In genomic region chr7:16842645-16843063, GRCm38 (mm10) we compare ENCODE assay signal across 8 mouse cellular contexts. TPM values are rescaled to one million over a fixed set of nuclear protein-coding genes. Genes with fewer than 3 reads are reported as not detected.
DNase-seq lines count a peak whose midpoint lies in the region; ATAC-seq lines count a peak whose summit lies in the region.

Gene Prkd2 (plus strand): TSS chr7:16842902.

- peak; percentile 87 for ATAC-seq in erythroid progenitor cell, adult 5-6 weeks (replicated peaks; ENCODE audit: low FRiP score, poor library complexity, severe bottlenecking)
- ATAC-seq in heart, embryonic 12.5 days (ENCODE audit: insufficient number of reproducible peaks, low FRiP score), result peak; percentile 82
- ATAC-seq in kidney, embryonic 16.5 days (ENCODE audit: low FRiP score, low TSS enrichment), result peak; percentile 88

- peaks cover 4% of the 10 kb centered on the region for H3K4me1 ChIP-seq in brown adipose tissue, adult 24 weeks (ENCODE audit: control insufficient read depth, insufficient read depth, insufficient read length, low read length)
- H3K4me1 ChIP-seq in heart, embryonic 12.5 days (replicated peaks), result peaks cover 35% of the 10 kb centered on the region
- peaks cover 37% of the 10 kb centered on the region for H3K4me1 ChIP-seq in kidney, embryonic 16.5 days (ENCODE audit: insufficient read depth, low read length)

- WGBS in heart, embryonic 12.5 days, result 0% methylated on average over 32 of the region's 32 CpGs
- WGBS in kidney, embryonic 16.5 days, result under 1% methylated on average over 31 of the region's 32 CpGs

- H3K9me3 ChIP-seq in heart, embryonic 12.5 days (replicated peaks), result no peaks in the 10 kb centered on the region
- H3K9me3 ChIP-seq in kidney, embryonic 16.5 days (ENCODE audit: low read length), result no peaks in the 10 kb centered on the region

- H3K9ac ChIP-seq in heart, embryonic 12.5 days, result peak within 1 kb of the TSS; percentile 94
- peak within 1 kb of the TSS; percentile 86 for H3K9ac ChIP-seq in kidney, embryonic 16.5 days (replicated peaks; ENCODE audit: low read length)

- DNase-seq in CD4-positive, CD25-positive, alpha-beta regulatory T cell, adult 2 months (ENCODE audit: low read depth, low spot score), result peak; percentile 89
- peak; percentile 88 for DNase-seq in liver
- DNase-seq in monocyte, adult 2 months (ENCODE audit: low read depth in 1 of 2, low spot score in 2 of 2), result peak; percentile 36 to 76
- DNase-seq in spleen, postnatal 14 days (ENCODE audit: low spot score in 2 of 2), result peak; percentile 79 to 87

- peaks cover 53% of the 10 kb centered on the region for H3K36me3 ChIP-seq in heart, embryonic 12.5 days
- peaks cover 29% of the 10 kb centered on the region for H3K36me3 ChIP-seq in kidney, embryonic 16.5 days (ENCODE audit: insufficient read depth, low read length)

- peak within 1 kb of the TSS; percentile 98 for H3K27ac ChIP-seq in brown adipose tissue, adult 24 weeks (replicated peaks; ENCODE audit: low read depth, low read length)
- peak within 1 kb of the TSS; percentile 87 for H3K27ac ChIP-seq in heart, embryonic 12.5 days (ENCODE audit: poor library complexity, severe bottlenecking)
- H3K27ac ChIP-seq in kidney, embryonic 16.5 days (ENCODE audit: low read length), result peak within 1 kb of the TSS; percentile 85

- H3K27me3 ChIP-seq in heart, embryonic 12.5 days (replicated peaks), result no peaks in the 10 kb centered on the region
- H3K27me3 ChIP-seq in kidney, embryonic 16.5 days (ENCODE audit: insufficient read depth, low read length), result no peaks in the 10 kb centered on the region

- peak within 1 kb of the TSS; percentile 93 for H3K4me3 ChIP-seq in brown adipose tissue, adult 24 weeks (ENCODE audit: insufficient read depth, low read depth, low read length)
- peak within 1 kb of the TSS; percentile 70 for H3K4me3 ChIP-seq in heart, embryonic 12.5 days
- H3K4me3 ChIP-seq in kidney, embryonic 16.5 days (ENCODE audit: low read length), result peak within 1 kb of the TSS; percentile 71

- peak within 1 kb of the TSS; percentile 98 for H3K4me2 ChIP-seq in heart, embryonic 12.5 days
- H3K4me2 ChIP-seq in kidney, embryonic 16.5 days (replicated peaks; ENCODE audit: low read depth, low read length), result peak within 1 kb of the TSS; percentile 98

RNA-seq across cellular contexts. Expression of gene Prkd2, which starts in this region (rescaled TPM):
- 8.5 and 11.3 TPM in 2 replicates for polyA plus RNA-seq in brown adipose tissue, adult 24 weeks (2012; ENCODE audit: insufficient read depth, insufficient read length, missing spikeins)
- 8.3 and 18.4 TPM in 2 replicates for total RNA-seq in erythroid progenitor cell, adult 5-6 weeks (2015; ENCODE audit: low replicate concordance)
- 3.8 and 4.9 TPM in 2 replicates for total RNA-seq in erythroid progenitor cell, adult 5-6 weeks (2017; ENCODE audit: low replicate concordance)
- polyA plus RNA-seq in heart, embryonic 12.5 days (2016; fragmentation: Nextera tagmentation; extraction: Ambion mirVana), result 10.8 and 11.8 TPM in 2 replicates
- 16.2 and 17.8 TPM in 2 replicates for polyA plus RNA-seq in kidney, embryonic 16.5 days (2015; fragmentation: Nextera tagmentation; extraction: Ambion mirVana)

Comparison
In these comparisons a context has a peak if more than half of its experiments do, and no peak if none do; other contexts are left out.
1. Peak in every context shown above with its lines: DNase-seq, ATAC-seq, H3K4me3 ChIP-seq and H3K27ac ChIP-seq.